In the genomic region with DNA sequence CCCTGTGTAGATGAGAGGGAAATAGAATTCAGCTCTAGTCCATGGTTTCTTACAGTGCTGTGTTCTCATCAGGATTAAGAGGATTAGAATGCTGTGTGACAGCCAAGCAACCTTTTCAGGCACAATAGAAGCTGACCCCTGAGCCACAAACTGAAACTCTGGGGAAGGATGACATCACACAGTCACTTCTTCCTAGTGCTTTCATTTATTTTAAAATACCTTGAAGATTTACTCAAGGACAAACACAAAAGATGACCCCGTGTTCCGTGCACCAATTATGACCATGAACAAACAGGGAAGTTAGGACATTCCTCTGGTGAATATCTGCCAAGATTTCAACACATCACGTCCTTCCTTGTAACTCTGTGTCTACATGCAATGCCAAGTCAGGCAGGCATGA, we compare ENCODE assay signal across 13 mouse cellular contexts.
DNase-seq lines count a peak whose midpoint lies in the region; ATAC-seq and TF ChIP-seq lines count a peak whose summit lies in the region.
"Had no signal": no experiment of that assay in that cellular context is flagged by ENCODE, and none has a peak within 500 bp of the region (broad histone marks: within the 10 kb centered on the region; RNA-seq: fewer than 3 reads in every experiment).

No protein-coding gene starts in this region.

- H3K4me2 ChIP-seq in heart, postnatal 0 days (ENCODE audit: low read depth, low read length): no peak overlapping the region
- H3K4me2 ChIP-seq in midbrain, embryonic 15.5 days: no peak overlapping the region
- H3K4me2 ChIP-seq: embryonic facial prominence, embryonic 15.5 days; heart, embryonic 13.5 days; hindbrain, embryonic 13.5 days; liver, embryonic 15.5 days had no signal

- H3K4me3 ChIP-seq in heart, postnatal 0 days (ENCODE audit: low read depth, low read length): no peak overlapping the region
- H3K4me3 ChIP-seq in heart, embryonic 10.5 days: no peak overlapping the region
- no peak overlapping the region for H3K4me3 ChIP-seq in midbrain, embryonic 10.5 days
- H3K4me3 ChIP-seq in midbrain, embryonic 15.5 days: no peak overlapping the region
- H3K4me3 ChIP-seq: embryonic facial prominence, embryonic 15.5 days; heart, embryonic 13.5 days; hindbrain, embryonic 13.5 days; liver, embryonic 15.5 days had no signal

- WGBS in heart, postnatal 0 days: 15% methylated on average over 3 of the region's 3 CpGs
- WGBS in heart, embryonic 10.5 days: 79% methylated on average over 3 of the region's 3 CpGs
- WGBS in midbrain, embryonic 10.5 days: 34% methylated on average over 3 of the region's 3 CpGs
- WGBS in midbrain, embryonic 15.5 days: 15% methylated on average over 3 of the region's 3 CpGs

- no peaks in the 10 kb centered on the region for H3K36me3 ChIP-seq in heart, postnatal 0 days (replicated peaks; ENCODE audit: control insufficient read depth, insufficient read depth, low read length)
- no peaks in the 10 kb centered on the region for H3K36me3 ChIP-seq in heart, embryonic 10.5 days
- no peaks in the 10 kb centered on the region for H3K36me3 ChIP-seq in midbrain, embryonic 10.5 days
- no peaks in the 10 kb centered on the region for H3K36me3 ChIP-seq in midbrain, embryonic 15.5 days (replicated peaks)
- H3K36me3 ChIP-seq: embryonic facial prominence, embryonic 15.5 days; heart, embryonic 13.5 days; hindbrain, embryonic 13.5 days; liver, embryonic 15.5 days had no signal

- no peaks in the 10 kb centered on the region for H3K9me3 ChIP-seq in heart, postnatal 0 days (replicated peaks; ENCODE audit: control insufficient read depth, low read length)
- H3K9me3 ChIP-seq in heart, embryonic 10.5 days: no peaks in the 10 kb centered on the region
- no peaks in the 10 kb centered on the region; the same call in 1 of the 2 replicates for H3K9me3 ChIP-seq in midbrain, embryonic 10.5 days (replicated peaks)
- H3K9me3 ChIP-seq in midbrain, embryonic 15.5 days: no peaks in the 10 kb centered on the region
- H3K9me3 ChIP-seq: embryonic facial prominence, embryonic 15.5 days; heart, embryonic 13.5 days; hindbrain, embryonic 13.5 days; liver, embryonic 15.5 days had no signal

- no peaks in the 10 kb centered on the region for H3K27me3 ChIP-seq in heart, postnatal 0 days (ENCODE audit: control insufficient read depth, insufficient read depth, low read length)
- no peaks in the 10 kb centered on the region for H3K27me3 ChIP-seq in heart, embryonic 10.5 days (ENCODE audit: insufficient read depth, poor library complexity, severe bottlenecking)
- peaks cover 38% of the 10 kb centered on the region for H3K27me3 ChIP-seq in midbrain, embryonic 10.5 days (ENCODE audit: low read depth, poor library complexity, severe bottlenecking)
- no peaks in the 10 kb centered on the region for H3K27me3 ChIP-seq in midbrain, embryonic 15.5 days (replicated peaks)
- H3K27me3 ChIP-seq: CH12.LX; embryonic facial prominence, embryonic 15.5 days; heart, embryonic 13.5 days; hindbrain, embryonic 13.5 days; liver, embryonic 15.5 days had no signal

- no peak for TF ChIP-seq EP300 in heart, postnatal 0 days (IDR thresholded peaks at IDR 0.05; ENCODE audit: low read depth)

- peak; percentile 32 for DNase-seq in heart, postnatal 0 days (ENCODE audit: low spot score)
- no peak for DNase-seq in heart, embryonic 10.5 days (ENCODE audit: low spot score)
- DNase-seq in midbrain, embryonic 10.5 days (ENCODE audit: low spot score): peak; percentile 28
- peak; percentile 2 for DNase-seq in skeletal muscle tissue, adult 2 months (ENCODE audit: low read depth, low spot score)
- DNase-seq: cerebellum, adult 9-10 months had no signal

- no peak for TF ChIP-seq CTCF in heart, postnatal 0 days (IDR thresholded peaks at IDR 0.05; ENCODE audit: low read depth)

- peak; percentile 60; the same call in 1 of the 2 replicates for ATAC-seq in heart, postnatal 0 days (ENCODE audit: insufficient read depth, low read depth)
- no peak for ATAC-seq in midbrain, embryonic 15.5 days (replicated peaks)
- peak; percentile 62 for ATAC-seq in granulocyte monocyte progenitor cell, adult 5-6 weeks (replicated peaks; ENCODE audit: poor library complexity, severe bottlenecking)
- no peak for ATAC-seq in cerebellum, adult (ENCODE audit: insufficient number of reproducible peaks, low FRiP score, low TSS enrichment)

- H3K9ac ChIP-seq in heart, postnatal 0 days (replicated peaks; ENCODE audit: low read depth, low read length): no peak overlapping the region
- H3K9ac ChIP-seq in midbrain, embryonic 15.5 days: no peak overlapping the region
- H3K9ac ChIP-seq: embryonic facial prominence, embryonic 15.5 days; heart, embryonic 13.5 days; hindbrain, embryonic 13.5 days; liver, embryonic 15.5 days had no signal

- H3K4me1 ChIP-seq in heart, postnatal 0 days (ENCODE audit: control insufficient read depth, insufficient read depth): no peaks in the 10 kb centered on the region
- no peaks in the 10 kb centered on the region for H3K4me1 ChIP-seq in heart, embryonic 10.5 days
- peaks cover 19% of the 10 kb centered on the region for H3K4me1 ChIP-seq in midbrain, embryonic 10.5 days
- no peaks in the 10 kb centered on the region for H3K4me1 ChIP-seq in midbrain, embryonic 15.5 days
- H3K4me1 ChIP-seq: embryonic facial prominence, embryonic 15.5 days; hindbrain, embryonic 13.5 days; liver, embryonic 15.5 days had no signal

- H3K27ac ChIP-seq in heart, postnatal 0 days (ENCODE audit: low read depth): no peak overlapping the region
- H3K27ac ChIP-seq in heart, embryonic 10.5 days: no peak overlapping the region
- no peak overlapping the region for H3K27ac ChIP-seq in midbrain, embryonic 10.5 days (replicated peaks)
- no peak overlapping the region for H3K27ac ChIP-seq in midbrain, embryonic 15.5 days
- H3K27ac ChIP-seq: embryonic facial prominence, embryonic 15.5 days; heart, embryonic 13.5 days; hindbrain, embryonic 13.5 days; liver, embryonic 15.5 days had no signal

Comparison
In these comparisons a context has a peak if more than half of its experiments do, and no peak if none do; other contexts are left out.
1. ATAC-seq: peak in heart, postnatal 0 days (single experiment) and granulocyte monocyte progenitor cell, adult 5-6 weeks (single experiment); none in midbrain, embryonic 15.5 days (single experiment) and cerebellum, adult (single experiment).